Mouse (Mus musculus): ENCODE data around the gene Myo15.
A peak's percentile ranks its signal among the peaks of the same experiment; 100 is the strongest.
"Not testable (repeated sequence)": the region's sequence is repeated elsewhere in the genome, so short reads cannot be mapped to it uniquely, and the experiment has no call there.

Myo15 gene

DNA sequence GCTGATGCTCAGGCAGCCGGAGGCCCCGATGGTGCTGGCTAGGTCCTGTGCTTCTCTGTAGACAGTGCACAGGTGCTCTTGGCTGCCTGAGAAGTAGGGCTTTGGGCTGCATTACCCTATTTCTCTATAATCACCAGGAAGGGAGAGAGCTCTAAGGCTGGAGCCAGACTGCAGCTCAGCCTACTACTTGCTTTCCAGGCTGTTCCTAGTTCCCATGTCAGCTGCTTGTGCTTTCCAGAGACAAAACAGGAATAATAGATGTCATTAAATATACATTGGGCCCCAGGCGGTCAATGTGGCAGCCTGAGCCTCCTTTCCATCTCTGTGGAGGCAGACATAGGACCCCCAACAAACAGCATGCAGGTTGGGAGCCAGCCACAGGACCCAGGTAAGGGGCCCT lies at the start of gene Myo15:
Gene Myo15, plus strand, starts transcription at position 301 of the 400 bp plus-strand sequence.
- no peak for DNase-seq

DNA sequence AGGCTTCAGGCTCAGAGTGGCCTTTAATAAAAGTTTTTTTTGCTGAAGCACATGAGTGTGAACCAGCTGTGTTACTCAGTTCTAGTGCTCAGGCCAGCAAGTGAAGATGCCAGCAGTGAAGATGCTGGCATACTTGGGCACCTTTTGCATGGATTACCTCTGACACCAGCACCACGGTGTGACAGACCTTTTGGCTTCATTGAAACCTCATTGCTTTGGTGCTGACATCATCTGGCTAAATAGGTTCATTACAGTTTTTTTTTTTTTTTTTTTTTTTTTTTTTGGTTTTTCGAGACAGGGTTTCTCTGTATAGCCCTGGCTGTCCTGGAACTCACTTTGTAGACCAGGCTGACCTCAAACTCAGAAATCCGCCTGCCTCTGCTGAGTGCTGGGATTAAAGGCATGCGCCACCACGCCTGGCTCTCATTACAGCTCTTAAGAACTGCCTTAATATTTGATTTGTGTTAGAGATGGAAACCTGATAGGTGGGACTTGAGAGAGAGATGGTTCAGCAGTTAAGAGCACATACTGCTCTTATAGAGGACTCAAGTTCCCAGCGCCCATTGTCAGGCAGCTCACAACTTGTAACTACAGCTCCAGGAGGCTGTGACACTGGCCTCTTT lies 47.0 kb upstream of the Myo15 start:
- no peak for DNase-seq

DNA sequence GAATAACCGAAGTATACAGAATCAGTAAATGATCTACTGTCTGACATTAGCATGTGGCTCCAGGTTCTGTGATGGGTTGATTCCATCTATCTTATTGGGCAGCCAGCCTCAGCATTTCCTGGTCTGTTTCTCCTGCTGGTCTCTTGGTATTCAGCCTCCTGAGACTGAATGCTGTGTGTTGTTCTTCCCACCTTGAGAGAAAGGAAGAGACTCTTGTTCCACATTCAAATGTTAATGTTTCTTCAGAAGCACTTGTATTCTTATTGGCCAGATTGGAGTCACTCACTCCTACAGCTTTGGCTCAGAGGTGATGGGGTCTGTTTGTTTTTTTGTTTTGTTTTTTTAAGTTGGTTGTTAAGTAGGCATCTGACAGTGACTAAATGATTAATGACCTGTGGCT lies 46.1 kb upstream of the Myo15 start:
- DNase-seq, result no peak

DNA sequence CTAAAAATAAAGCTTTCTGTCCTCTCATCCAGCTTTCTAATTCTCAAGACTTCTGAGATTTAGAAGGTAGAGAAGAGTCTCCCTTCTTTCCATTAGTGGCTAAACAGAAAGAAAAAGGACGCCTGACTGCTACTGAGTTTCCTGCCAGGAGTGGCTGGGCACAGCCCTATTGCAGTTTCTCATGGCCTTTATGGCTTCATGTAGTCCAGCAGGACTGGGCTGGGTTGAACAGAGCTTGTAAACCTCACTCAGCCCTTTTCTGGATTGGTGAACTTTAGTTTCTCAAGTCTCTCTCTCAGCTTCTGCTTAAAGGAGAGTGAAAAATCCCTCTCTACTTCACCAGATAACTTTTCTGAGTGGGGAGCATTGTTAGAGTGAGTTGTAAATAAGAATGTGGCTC lies 42.7 kb upstream of the Myo15 start:
- no peak for DNase-seq

DNA sequence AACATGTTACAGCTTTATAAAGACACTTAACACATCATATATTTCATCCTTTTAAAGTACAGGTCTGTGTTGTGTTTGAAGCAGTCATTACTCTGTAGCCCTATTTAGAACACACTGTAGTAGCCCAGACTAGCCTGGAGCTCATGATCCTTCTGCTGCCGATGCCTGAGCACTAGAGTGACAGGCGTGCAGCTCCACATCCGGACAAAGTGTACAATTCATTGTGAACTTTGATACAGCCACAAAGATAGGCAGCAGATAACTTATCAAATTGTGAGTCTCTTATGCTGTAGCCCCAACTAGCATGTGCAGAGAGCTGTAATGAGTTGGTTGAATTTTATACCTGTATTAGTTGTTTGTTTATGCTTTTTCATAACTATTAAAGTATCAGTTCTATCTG lies 41.5 kb upstream of the Myo15 start:
- DNase-seq, result no peak

DNA sequence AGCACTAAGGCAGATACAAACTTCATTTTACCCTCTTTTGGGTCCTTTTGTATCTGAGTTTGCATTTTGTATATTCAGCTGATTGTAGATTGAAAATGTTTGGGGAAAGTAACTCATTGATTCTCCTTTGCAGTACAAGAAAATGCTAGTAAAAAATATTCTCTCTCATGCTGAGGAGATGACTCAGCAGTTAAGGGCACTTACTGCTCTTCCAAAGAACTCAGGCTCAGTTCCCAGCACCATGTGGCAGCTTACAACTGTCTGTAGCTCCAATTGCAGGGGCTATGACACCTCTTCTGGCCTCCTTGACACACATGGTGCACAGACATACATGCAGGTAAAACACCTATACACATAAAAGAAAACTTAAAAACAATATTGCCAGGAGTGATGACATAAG lies 35.6 kb upstream of the Myo15 start:
- DNase-seq, result no peak

DNA sequence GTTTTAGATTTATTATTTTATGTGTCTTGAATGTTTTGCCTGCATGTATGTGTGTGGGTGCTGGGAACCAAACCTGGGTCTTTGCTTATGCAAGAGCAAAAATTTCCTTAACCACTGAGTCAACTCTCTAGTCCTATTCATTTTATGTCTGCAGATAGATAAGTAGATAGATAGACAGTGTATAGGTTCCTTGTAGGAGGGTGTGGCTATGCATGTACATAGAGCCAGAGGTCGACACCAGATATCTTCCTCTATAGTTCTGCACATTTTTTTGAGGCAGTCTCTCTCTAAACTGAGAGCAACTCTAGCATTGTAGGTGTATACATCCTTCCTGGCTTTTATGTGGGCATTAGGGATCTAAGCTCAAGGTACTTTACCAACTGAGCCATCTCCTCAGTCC lies 34.0 kb upstream of the Myo15 start:
- DNase-seq, result no peak

DNA sequence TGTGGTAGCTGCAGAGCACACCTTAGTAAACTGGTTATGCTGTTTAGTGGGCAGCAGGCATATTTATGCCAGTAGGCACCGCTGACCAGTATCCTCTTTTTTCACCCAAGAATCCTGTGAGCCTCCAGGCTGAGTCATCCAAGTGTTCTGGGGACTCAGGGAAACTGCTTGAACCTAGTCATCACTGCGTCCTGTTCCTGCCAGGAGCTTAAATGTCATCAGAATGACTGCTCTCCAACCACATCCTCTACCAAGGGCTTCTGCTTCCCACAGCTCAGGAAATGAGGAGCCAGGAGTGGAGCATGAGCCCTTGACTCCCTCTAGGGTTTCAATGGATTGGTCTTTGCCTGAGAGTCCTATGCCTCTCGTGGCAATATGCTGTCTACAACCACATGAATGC lies 32.5 kb upstream of the Myo15 start:
- DNase-seq, result no peak

DNA sequence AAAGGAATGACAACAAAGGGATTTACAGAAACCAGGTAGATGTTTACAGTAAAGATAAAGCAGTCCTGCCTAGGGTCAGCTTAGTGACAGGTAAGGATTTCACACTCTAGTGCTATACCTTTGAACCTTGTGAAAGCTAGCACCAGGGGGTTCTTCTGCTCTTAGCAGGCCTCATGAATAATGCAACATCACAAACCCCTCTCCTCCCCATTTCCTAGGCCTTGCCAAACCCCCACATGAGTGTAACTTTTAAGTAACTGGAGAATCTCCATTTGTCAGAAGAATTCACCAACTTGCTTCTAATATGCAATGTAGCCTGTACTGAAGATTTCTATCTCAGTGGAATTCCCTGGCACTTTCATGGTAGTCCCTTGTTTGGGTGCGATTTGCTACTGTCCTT lies 29.5 kb upstream of the Myo15 start:
- not testable (repeated sequence) for DNase-seq

DNA sequence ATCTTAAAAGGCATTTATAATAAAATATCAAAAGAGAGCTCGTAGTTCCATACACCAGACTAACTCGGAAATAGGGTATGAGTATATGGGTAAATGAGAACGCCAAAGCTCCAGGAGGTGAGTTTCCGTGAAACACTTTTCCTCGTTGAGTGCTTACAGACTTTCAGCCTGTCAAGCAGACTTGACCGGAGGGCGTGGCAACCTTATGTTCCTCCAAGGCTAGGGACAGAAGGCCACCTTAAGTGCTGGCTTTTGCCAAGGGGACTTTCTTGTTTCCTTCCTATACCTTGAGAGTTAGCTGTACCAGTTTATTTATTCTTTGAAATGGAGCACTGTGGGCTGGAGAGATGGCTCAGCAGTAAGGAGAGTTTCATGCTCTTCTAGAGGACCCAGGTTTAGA lies 29.0 kb upstream of the Myo15 start:
- DNase-seq, result no peak

DNA sequence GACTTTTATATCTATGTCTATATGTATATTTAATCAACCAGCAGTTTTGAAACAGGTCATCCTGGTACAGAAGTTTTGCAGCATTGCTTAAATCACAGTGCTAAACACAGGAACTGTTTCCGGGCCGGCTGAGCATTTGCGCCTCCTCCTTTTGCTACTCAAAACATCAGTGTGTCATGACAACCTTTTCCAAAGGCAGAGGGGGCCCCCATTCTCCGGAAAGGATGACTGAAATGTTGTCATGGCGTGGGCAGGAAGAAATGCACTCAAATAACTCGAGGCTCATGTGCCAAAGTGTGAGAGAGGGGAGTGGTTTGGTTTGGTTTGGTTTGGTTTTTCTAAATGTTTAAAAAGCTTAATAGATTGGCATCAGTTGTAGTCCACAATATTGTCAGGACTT lies 26.2 kb upstream of the Myo15 start:
- DNase-seq, result no peak

DNA sequence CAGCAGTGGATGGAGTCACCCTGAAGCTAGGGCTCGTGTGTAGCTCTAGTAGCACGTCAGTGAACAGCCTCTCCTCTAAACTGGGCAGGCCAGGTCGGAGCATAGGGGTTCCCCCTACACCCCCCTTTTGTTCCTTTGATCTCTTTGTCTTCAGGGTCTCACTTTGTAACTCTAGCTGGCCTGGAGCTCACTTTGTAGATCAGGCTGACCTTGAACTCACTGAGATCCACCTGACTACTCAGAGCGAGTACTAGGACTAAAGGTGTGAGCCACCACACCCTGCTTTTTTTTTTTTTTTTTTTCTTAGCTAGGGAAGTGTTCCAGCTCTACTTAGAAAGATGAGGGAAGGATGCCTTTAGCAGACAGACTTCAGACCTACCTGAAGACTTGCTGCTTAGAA lies 25.1 kb upstream of the Myo15 start:
- DNase-seq, result no peak

DNA sequence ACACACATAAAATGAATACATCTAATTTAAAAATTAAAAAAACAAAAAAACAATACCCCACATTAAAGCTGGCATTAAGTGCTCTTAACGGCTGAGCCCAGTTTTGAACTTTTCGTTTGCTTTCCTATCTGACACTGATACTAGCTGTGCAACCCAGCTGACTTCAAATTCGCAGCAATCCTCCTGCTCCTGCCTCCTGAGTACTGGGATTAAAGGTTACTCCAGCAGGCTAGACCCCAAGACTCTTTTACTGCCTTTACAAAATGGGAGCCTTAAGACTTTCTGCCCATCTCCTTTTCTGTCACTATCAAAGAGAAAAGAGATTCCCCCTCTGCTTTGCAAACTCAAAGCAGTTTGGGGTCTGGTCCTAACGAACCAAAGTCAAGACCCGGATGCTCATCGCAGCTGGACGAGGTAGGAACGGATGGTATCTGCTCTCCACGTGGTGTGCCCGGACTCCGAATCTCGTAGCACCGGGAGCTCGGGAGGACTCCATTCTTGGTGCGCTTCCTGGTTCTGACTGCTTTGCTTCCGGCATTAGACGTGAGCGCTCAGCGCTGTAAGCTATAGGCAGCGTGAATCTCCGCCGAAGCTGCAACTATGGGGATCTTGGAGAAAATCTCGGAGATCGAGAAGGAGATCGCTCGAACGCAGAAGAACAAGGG lies 14.9 kb upstream of the Myo15 start, which contains the start of gene Drg2:
Gene Drg2, plus strand, starts transcription at position 512 of the 665 bp plus-strand sequence.
- peak; percentile 74 to 79 for DNase-seq

DNA sequence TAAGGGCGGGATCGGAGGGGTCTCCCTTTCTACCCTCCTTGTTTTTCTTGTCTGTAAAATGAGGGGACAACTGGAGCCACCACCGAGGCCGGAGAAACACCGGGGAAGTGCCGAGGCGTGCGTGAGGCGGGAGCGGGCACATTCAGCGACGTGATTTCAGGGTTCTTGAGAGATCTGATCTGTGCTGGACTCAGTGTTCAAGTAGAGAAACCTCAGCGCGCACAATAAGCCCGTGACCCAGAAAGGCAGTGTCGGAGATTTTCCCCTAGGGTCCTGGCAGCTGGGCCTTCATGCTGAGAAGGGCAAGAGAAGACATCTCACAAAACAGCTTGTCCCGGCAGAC lies 14.4 kb upstream of the Myo15 start:
- no peak for DNase-seq

DNA sequence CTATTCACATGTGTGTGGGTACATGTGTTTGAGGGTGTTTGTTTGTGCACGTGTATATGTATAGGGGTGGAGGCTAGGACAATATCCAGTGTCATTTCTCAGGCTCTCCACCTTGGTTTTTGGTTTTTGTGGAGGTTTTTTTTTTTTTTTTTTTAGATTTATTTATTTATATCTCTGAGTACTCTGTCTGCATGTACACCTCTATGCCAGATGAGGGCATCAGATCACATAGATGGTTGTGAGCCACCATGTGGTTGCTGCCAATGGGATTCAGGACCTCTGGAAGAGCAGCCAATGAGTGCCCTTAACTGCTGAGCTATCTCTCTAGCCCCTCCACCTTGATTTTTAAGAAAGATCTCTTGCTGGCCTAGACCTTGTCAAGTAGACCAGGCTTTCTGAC lies 11.2 kb upstream of the Myo15 start:
- no peak for DNase-seq

DNA sequence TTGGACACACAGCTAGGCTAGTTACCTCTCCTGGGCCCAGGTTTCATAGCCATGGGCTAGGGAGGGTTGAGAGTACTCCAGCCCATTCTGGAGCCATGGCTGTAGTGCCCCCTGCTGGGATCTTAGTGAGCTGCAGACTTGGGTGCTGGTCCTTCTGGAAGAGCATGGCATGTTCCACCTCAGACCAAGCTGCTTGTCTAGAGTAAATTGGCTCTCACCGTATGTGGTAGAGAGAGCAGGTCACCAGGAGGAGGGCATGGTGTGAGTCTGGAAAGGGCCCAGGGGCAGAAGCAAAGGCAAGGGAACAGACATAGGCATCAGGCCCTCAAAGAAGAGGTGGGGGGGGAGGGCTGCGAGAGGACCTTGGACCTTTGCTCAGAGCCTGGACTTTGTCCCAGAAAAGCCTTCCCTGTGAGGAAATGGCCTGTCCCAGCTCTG lies 3.2 kb upstream of the Myo15 start:
- DNase-seq, result no peak

DNA sequence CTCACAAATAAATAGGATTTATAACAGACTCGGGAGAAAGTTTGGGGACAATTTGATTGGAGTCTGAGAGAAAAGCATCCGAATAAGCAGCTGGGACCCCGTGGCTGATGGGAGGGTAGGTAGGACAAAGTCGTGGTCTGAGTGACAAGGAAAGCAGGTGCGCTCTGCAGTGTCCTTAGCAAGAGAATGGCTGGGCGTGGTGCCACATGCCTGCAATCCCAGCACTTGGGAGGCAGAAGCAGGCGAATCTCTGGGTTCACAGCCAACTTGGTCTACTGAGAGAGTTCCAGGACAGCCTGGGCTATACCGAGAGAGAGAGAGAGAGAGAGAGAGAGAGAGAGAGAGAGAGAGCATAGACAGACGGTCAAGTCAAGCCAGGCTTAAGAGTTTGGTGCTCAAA lies 1.6 kb downstream of the Myo15 start:
- no peak for DNase-seq

DNA sequence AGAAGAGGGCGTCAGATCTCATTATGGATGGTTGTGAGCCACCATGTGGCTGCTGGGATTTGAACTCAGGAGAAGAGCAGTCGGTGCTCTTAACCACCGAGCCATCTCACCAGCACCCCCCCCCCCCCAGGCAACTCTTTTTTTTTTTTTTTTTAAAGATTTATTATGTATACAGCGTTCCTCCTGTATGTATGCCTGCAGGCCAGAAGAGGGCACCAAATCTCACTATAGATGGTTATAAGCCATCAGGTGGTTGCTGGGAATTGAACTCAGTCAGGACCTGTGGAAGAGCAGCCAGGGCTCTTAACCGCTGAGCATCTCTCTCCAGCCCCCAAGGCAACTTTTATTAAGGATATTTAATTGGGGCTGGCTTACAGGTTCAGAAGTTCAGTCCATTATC lies 5.4 kb downstream of the Myo15 start:
- no peak for DNase-seq

DNA sequence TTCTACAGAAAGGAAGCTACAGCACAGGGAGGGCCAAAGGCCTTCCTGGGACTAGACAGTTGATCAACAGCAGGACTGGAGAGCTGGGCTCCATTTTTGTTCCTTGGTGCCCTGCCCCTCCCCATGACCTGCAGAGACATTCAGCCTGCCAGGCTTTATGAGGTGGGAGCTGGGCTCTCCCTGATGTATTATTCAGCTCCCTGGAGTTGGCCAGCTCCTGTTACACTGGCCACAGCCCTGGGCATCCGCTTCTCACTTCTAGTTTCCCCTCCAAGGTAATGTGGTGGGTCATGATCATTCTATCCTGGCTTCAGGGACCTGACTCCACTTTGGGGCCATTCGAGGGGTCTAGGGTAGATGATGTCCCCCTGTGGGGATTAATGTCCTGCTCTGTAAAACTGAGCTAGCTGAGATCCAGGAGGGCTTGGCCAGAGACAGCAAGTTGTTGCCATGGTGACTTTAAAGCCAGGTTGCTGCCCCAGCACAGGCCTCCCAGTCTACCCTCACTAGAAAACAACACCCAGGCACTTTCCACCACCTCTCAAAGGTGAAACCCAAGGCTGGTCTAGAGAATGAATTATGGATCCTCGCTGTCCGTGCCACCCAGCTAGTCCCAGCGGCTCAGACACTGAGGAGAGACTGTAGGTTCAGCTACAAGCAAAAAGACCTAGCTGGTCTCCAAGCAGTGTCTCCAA lies 6.7 kb downstream of the Myo15 start:
- no peak for DNase-seq

DNA sequence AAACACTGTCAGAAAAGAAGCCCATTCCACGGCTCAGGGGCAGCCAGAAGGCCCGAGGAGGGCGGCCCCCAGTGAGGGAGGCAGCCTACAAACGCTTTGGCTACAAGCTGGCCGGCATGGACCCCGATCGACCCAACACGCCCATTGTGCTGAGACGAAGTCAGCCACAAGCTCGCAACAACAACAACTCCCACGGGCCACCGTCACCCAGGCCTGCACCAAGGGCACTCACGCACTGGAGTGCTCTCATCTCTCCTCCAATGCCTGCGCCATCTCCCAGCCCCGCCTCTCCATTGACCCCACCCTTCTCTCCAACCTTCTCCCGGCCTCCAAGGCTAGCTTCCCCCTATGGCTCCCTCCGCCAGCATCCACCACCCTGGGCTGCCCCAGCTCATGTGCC lies 9.0 kb downstream of the Myo15 start:
- DNase-seq, result no peak

DNA sequence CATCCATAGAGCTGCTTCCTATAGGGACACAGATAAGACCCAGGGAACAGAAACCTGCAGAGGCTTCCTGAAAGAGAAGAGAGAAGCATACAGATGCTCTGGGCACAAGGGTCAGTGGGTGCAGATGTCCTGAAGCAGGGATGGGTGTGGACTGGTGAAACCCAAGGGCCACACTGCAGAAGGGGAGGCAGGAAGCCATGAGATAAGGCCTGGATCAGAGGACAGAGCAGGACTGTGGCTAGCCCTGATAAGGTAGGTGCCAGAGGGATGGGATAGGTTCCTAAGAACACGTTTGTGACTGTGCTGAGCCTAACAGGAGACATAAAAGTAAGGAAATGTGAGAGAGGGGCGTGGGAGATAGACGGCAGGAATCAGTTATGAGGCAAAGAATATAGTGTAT lies 17.1 kb downstream of the Myo15 start:
- no peak for DNase-seq

DNA sequence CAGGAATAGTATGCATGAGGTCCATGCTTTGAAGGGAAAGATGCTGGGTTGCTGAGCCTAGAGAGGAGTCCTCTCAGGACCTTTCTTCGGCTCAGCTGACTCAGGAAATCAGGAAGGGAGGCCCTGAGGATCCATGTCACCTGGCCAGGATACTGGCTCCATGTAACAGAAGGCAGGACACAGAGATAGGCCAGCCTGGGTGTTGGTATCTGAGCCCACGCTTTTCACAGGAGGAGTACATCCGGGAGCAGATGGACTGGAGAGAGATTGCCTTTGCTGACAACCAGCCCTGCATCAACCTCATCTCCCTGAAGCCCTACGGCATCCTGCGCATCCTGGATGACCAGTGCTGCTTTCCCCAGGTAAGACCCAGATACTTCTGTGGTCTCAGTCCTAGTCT lies 23.6 kb downstream of the Myo15 start:
- no peak for DNase-seq

DNA sequence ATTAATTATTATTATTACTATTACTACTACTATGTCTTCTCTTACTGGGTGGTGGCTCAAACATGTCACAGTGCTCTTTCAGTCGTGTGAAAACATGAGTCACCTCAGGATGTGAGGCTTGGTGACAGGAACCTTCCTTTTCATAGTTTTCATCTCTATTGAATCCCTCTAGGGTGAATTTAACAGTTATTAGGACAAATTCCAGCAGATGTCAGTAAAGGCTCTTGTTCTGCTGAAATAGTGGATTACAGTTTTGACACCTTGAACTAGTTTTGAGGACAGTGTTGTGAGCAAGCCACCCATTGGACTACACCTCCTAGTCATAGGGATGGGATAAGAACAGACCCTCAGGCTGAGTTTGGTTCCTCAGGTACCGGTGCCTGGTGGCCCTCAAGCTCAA lies 26.6 kb downstream of the Myo15 start:
- no peak for DNase-seq

DNA sequence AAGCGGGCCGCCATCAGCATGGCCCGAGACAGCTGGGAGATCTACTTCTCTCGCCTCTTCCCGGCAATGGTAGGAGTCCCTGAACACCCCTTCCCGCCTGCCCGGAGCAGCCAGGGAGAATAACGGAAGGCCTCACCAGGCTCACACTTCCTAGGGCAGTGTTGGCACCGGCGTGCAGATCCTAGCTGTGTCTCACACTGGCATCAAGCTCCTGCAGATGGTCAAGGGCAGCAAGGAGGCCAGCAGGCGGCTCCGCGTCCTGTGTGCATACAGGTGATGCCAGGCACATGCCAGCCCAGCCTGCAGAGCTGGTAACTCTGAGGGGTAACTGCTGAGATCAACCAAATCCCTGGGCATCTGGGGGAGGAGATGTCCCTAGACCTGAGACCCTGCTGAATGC lies 38.1 kb downstream of the Myo15 start:
- no peak for DNase-seq

DNA sequence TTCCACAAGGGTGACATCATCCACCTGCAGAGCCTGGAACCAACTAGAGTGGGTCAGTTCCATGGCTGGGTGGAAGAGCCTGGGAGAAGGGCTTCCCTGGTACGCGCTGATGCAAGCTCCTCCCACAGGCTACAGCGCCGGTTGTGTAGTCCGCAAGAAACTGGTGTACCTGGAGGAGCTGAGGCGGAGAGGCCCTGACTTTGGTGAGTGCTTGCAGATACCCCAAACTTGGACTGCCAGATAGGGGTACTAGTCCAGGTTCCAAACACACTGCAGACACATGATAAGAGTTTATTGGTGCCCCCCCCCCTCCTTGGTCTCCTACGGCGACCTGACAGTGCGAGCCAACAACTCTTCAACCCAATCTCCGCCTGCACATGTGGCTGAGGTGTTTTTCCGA lies 39.8 kb downstream of the Myo15 start:
- DNase-seq, result no peak
